Mouse (Mus musculus) kidney, postnatal 10 days (tissue): ENCODE results near the gene Polh.

ENCODE experiments used
- DNase-seq: peaks from one replicate; pipeline ENCODE4 v3.0.0; 2021; ENCODE audit warnings: mixed read lengths

Gene Polh

GRCm38 (mm10) chr17:46167014-46167413, 35.4 kb downstream of the Polh start:
- peak; percentile 35 for DNase-seq

DNA sequence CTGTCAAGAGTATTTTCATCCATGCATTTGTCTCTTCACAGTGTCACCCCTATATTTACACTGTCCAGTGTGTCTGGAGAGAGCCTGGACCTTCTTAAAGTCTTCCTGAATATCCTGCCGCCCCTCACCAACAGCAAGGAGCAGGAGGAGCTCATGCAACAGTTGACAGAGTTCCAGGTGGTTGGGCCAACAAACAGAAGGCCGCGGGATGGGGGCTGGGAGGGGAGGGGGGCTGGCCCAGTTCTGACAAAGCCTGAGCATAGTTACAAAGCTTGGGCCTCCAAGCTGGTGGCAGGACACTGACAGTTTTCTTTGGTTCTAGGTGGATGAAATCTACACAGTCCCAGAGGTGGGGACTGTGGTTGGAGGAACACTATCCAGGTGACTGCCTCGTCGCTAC, 36.2 kb downstream of the Polh start:
- no peak for DNase-seq

- DNase-seq = peak; percentile 11
Observed at GRCm38 (mm10) chr17:46165460-46165859, 37.0 kb downstream of the Polh start.

- DNase-seq = no peak
Observed at GRCm38 (mm10) chr17:46164791-46165190, 37.7 kb downstream of the Polh start.

GRCm38 (mm10) chr17:46164301-46164700, 38.1 kb downstream of the Polh start:
- DNase-seq = no peak

DNA sequence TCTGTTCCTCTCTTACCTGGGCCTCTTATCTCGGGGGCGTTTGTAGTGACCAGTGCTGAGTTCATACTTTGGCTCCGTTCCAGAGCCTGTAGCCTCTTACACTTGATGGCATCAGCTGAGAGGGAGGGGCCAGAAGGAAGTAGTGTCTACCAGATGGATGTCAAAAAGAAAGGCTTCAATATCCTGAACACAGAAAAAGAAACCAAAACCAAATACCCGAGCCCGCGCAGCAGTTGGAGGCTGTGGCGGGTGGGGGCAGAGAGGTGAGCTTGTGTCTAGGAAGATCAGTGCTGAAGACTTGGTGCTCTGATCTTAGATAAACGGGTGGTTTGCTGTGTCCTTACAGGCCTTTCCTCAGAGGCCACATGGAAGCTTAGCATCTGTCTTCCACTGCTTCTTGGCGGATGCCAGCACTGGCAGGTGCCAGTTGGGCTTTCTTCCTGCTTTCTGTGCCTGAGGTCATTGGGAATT, 39.5 kb downstream of the Polh start:
- peak; percentile 58 for DNase-seq

- no peak for DNase-seq
Observed at GRCm38 (mm10) chr17:46162551-46162950, 39.9 kb downstream of the Polh start.

DNA sequence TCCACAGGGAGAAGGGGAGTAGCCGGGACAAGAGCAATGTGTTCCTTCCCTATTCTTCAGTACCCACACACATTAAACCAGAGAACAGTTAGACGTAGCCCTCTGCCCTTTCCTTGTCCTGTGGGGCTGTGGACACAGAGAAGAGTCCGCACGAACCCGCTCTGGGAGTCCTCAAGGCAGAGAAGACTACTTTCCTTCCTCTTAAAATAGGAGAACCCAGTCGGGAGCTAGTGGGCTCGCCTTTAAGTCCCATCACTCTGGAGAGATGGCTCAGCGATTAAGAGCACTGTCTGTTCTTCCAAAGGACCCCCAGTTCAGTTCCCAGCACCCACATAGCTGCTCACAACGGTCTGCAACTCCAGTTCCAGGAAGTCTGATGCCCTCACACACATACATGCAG, 40.7 kb downstream of the Polh start:
- no peak for DNase-seq

DNA sequence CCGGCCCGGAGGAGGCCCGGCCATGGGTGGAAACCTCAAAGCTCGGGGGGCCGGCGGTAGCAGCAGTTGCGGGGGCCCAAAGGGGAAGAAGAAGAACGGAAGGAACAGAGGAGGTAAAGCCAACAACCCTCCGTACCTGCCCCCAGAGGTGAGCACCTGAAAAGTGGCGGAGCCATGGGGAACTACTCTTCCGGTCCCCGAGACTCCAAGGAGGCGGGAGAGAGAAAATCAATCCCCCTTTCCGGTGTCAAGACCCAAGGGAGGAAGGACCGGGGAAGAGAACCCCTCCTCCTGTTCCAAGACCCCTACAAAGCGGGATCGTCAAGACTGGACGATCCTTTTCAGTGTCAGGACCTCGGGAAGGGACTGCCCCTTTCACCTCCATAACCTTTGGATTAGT, 41.3 kb downstream of the Polh start:
- no peak for DNase-seq

- DNase-seq = peak; percentile 97
Observed at GRCm38 (mm10) chr17:46160686-46161085, 41.8 kb downstream of the Polh start, which contains the start of gene Gtpbp2. TSS of gene Gtpbp2 (plus strand) at chr17:46161032.

GRCm38 (mm10) chr17:46160090-46160662, 42.3 kb downstream of the Polh start:
- DNase-seq = peak; percentile 96

DNA sequence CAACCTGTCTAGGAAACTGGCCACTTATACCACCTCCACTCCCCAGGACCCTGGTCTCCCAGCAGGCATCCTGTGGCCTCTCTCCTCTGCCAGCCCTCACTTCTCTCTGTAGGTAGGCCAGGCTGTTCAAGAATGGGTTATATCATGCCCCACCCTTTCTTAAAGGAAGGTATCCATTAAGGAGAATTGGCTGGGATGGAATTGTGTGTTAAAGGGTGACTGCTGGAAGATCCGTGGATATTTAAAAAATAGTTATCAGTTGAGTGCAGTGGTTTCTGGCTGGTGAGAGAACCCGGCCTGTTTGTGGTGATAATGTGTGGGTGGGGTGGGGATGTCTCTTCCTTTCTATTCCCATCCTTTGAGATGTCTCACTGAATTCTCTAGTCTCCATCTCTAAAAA, 43.2 kb downstream of the Polh start:
- no peak for DNase-seq

DNA sequence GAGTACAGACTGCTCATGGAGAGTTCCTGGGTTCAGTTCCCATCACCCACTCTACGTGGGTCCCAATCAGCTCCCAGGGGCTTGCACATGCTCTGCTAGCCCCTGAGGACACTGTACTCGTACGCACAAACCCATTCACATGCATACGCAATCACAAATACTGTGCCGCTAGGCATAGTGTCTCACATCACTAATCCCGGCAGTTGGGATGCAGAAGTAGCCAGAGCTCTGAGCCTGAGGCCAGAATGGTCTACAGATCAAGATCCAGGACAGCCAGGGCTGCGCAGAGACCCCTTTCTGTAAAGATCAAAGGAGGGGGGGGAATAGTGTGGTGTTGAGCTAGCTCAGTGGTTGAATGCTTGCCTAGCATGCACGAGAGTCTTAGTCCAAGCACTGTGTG, 45.3 kb downstream of the Polh start:
- no peak for DNase-seq

GRCm38 (mm10) chr17:46156680-46157079, 45.8 kb downstream of the Polh start:
- DNase-seq = no peak

GRCm38 (mm10) chr17:46154336-46154735, 48.1 kb downstream of the Polh start:
- DNase-seq = no peak

DNA sequence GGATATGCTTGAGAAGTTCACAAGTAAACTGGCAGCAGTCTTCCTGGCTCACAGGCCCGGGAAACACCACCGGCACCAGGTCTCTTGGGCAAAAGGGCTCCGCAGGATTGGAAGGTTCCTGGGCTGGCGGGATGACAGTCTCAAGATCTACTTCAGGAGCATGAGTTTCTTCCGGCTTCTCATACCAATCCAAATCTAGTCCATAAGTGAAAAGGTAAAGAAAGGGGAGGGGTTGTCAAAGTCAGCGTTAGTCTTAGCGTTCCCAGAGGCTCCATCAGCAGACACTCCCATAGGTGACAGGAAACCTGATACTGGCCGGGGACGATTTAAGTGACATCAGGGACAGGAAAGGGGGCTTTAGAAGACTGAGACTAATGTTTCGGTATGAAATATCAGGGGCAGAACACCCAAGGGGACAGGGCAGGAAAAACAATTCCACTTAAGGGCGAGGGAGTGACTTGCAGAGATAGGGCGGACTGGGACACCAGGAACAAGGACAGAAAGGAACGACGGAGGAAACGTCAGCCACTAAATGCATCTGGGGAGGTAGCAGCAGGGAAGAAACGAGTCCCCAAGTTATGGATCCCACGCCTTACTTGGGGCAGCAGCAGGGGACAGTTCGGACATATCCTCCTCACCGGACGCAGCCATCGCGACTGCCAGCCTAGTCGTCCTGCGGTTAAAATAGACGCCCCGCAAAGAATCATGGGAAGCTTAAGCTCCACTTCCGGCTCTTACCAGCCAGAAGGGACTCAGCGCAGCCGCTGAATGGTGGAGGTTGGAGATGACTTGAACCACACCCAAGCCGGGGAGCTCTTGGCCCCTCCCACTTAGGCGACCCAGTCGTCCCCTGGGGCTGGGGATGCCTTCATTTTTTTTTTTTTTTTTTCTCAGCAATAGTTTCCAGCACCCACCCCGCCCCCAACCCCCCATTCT, 49.3 kb downstream of the Polh start, which contains the start of gene Mad2l1bp:
Gene Mad2l1bp, minus strand, starts transcription at position 707 of the 936 bp plus-strand sequence.
- peak; percentile 93 for DNase-seq

DNA sequence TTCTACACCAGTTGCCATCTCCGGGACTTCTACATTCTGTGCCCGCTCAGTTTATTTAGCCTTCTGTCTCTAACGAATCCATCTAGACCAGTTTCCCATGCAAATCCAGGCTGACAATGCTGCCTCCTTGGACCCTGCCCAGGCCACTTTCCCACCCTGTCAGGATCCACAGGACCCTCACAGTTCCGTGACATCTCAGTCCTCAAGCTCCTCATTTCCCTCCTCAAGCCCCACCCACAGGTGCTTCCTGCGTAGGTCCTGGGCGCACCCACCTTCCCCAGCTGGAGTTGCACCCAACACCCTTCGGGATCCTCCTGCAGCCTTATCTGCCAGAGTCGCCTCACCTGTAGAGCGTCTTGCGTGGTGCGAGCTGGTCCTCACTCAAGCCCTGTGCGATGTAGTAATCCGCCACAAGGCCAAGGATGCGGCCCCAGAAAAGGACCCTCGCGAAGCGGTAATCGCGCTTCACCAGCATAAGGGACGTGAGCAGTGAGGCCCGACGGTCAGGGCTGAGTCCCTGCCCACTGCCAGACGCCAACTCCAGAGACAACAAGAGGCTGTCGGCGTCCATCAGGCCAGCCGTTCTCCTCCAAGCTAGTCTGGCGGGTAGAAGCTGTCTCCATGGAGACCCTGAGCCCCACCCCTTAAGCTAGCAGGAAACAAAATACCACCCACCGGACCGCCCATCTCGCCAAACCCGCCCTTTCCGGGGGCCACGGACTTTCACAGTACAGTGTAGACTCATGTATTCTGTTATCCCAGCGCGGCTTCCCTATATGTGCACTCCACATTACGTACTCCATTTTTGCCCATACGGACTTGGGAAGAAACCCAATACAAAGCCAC, 58.6 kb downstream of the Polh start, which contains the start of gene Rsph9:
Gene Rsph9, minus strand, starts transcription at position 639 of the 846 bp plus-strand sequence.
- DNase-seq = peak; percentile 91

- DNase-seq = no peak
Observed at GRCm38 (mm10) chr17:46139872-46140271, 62.6 kb downstream of the Polh start.

GRCm38 (mm10) chr17:46138563-46139236, 63.7 kb downstream of the Polh start:
- DNase-seq = no peak

DNA sequence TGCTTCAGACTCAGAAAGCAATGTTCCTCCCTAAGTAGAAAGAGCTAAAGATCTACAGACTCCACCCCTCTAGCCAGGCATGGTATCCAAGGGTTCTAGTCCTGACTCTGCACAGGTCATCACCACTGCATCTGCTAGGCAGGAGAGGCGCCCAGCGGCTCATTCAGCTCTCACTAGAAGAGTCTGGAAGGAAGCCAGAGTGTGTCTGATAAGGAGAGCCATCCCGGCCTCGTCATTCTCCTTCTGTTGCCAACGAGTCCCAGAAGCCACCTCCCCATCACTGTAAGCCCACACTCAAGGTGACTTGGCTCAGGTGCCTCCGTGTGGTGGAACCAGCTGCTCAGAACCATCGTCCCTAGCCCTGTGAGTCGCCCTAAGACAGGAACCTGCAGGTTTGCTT, 69.6 kb downstream of the Polh start:
- DNase-seq = no peak

- DNase-seq = peak; percentile 90
Observed at GRCm38 (mm10) chr17:46132058-46132718, 70.3 kb downstream of the Polh start.
